Mouse (Mus musculus) thymus, adult 2 months (tissue): Measurements from ENCODE around the gene Pank4.

Experiments used
- CTCF ChIP-seq: fragments of 200-500 bp; IDR thresholded peaks from 2 replicates; pipeline ENCODE4 v1.5.1; 2012; ENCODE audit warnings: mild to moderate bottlenecking, control low read depth, low read length, moderate library complexity, borderline replicate concordance; ENCODE audit not compliant: control insufficient read depth, poor library complexity, insufficient read depth; ENCODE audit errors: extremely low read depth
- POLR2A ChIP-seq: fragments of 200-500 bp; IDR thresholded peaks from 2 replicates; pipeline ENCODE4 v1.6.1; 2012; ENCODE audit warnings: mild to moderate bottlenecking, low read length, control low read depth, moderate library complexity; ENCODE audit not compliant: control insufficient read depth, poor library complexity, insufficient read depth; ENCODE audit errors: extremely low read depth

GRCm38 (mm10) chr4:155024170-155025010 is 60.5 kb downstream of the Pank4 start:
- TF ChIP-seq POLR2A (no peak), CTCF (no peak)
